Mouse (Mus musculus): ENCODE results near the gene Rhbdd2.

Rhbdd2 gene

DNA sequence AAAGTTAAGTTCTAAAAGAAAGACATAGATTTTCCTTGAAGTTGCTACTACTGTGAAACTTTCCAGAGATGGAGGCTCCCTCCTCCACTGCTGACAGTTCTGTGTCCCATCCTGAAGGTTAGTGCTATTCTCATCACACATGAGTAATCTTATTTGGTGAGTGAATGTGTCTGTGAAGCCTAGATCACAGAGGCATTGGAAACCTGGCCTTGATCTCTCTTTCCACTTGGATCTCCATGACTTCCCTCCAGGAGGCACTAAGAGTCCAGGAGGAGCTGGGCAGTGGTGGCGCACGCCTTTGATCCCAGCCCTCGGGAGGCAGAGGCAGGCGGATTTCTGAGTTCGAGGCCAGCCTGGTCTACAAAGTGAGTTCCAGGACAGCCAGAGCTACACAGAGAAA, 49.6 kb downstream of the Rhbdd2 start:
- DNase-seq (ENCODE audit: low spot score) = no peak

DNA sequence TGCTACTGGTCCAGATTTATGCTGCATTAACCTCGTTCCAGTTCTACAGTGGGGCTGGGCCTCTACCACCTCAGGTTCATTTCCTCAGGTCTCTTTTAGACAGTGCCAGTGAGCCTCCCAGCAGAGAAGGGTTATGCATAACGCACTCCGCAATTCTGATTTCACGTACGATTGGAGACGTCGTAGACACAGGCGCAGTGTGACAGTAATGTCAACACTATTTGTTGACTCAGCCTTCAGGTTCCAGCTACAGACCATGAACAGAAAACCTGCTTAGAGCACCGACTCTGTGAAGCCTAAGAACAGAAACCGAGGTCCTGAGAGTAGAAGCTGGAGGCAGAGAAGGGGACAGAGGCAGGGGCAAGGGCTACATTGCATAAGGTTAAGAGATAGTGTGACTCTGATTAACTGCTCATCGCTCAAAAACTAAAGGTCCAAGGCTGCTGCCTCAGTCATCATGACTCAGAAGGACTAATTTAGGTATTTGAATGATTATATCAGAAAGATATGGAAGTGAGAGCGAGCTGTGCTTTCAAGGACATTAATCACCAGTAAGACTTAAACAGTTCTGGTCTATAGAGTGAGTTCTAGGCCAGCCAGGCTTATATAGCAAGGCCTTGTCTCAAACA, 50.6 kb downstream of the Rhbdd2 start:
- no peak for DNase-seq (ENCODE audit: low spot score)

DNA sequence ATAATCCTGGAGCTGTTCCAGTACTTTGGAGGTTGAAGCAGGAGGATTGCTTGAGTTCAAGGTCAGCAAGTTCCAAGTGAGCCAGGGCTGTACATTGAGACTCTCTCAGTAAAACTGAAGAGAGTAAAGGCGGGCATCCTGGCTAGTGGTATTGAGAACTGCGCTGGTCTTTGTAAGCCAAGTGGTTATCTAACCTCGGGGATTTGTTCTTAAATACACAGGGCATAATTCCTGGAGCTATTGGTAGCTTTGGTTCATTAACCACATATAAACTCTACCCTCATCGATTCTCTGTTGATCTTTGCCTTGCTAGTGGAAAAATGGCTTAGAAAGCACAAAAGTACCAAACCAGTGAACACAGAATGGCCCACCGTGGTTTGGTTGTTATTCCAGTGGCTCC, 58.0 kb downstream of the Rhbdd2 start:
- DNase-seq (ENCODE audit: low spot score) = no peak

DNA sequence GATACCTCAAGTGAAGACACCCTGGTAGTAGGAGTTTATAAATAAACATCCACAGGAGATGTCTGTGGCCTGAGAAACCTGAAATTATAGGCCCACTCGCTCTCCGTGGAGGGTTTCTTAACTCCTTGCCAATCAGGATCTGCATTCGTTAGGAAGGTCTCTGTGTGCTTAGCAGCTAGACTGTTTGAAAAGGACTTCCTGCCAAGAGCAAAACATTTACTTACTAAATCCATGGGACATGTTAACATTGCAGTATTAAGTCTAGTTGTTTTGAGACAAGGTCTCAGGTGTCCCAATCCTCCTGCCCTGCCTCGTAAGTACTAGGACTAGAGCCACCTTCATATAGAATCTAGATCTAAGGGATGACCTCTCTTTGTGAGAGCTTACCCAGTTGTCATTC, 58.8 kb downstream of the Rhbdd2 start:
- no peak for DNase-seq (ENCODE audit: low spot score)

DNA sequence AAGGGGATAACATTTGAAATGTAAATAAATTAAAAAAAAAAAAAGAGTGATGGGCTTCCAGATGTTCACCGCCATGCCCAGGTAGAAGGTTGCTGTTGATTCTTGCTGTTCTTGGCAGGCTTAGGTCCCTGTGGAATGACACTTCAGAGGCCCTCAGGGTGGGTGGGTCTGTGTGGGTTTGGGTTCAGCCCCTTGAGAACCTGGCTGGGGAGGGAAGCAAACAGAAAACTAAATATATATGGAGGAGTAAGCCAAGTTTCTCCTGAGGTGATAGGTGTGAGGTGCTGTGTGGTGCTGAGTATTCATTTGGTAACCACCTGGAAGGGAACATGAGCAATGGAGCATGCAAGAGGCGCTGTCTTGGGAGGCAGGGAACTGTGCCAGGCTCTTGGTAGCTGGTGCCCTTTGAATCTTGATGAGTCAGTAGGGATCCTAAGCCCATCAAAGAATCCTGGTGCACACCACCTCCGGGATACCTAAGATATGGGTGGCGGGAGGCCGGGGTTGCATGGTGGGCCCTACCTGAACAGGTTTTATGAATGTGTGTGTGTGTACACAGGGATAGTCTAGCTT, 60.9 kb downstream of the Rhbdd2 start:
- DNase-seq (ENCODE audit: low spot score) = no peak

DNA sequence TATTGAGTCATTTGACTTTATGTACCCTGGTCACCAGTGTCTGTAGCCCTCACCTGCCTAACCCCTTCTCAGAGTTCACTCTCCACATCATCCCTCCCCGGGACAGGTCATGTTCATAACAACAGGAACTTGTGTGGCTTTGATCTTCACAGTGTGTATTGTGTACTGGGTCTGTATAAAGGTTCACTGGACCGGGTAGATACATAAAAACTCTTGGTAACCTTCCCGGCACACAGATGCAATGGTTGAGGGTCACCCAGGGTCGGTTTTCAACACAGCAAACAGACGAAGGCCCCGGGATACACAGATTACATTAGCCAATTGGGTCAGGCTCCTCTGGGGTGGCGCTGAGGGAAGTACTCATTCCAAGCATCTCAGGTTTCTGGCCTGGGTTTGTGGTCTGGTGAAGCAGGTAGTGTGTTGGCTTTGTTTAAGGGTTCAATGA, 62.9 kb downstream of the Rhbdd2 start:
- no peak for DNase-seq (ENCODE audit: low spot score)

All from embryo, embryonic 10 days (tissue).